Mouse (Mus musculus) induced T-regulatory cell, adult 2 months (primary cell): ENCODE results near the gene Flot2.

ENCODE experiments used
- DNase-seq: peaks from one replicate; pipeline ENCODE4 v3.0.0-alpha.2; 2012; ENCODE audit warnings: low read depth

Gene Flot2

GRCm38 (mm10) chr11:78102958-78103747 lies 65.4 kb downstream of the Flot2 start:
- peak; percentile 50 for DNase-seq

- no peak for DNase-seq
Observed at GRCm38 (mm10) chr11:78104501-78104900, 66.8 kb downstream of the Flot2 start.
